Mouse (Mus musculus): ENCODE measurements around the gene Asb8. TPM values are rescaled to one million over a fixed set of nuclear protein-coding genes. Genes with fewer than 3 reads are reported as not detected.

Gene Asb8
- polyA plus RNA-seq, 1 experiment from 2014 or later, result 49.2 TPM

DNA sequence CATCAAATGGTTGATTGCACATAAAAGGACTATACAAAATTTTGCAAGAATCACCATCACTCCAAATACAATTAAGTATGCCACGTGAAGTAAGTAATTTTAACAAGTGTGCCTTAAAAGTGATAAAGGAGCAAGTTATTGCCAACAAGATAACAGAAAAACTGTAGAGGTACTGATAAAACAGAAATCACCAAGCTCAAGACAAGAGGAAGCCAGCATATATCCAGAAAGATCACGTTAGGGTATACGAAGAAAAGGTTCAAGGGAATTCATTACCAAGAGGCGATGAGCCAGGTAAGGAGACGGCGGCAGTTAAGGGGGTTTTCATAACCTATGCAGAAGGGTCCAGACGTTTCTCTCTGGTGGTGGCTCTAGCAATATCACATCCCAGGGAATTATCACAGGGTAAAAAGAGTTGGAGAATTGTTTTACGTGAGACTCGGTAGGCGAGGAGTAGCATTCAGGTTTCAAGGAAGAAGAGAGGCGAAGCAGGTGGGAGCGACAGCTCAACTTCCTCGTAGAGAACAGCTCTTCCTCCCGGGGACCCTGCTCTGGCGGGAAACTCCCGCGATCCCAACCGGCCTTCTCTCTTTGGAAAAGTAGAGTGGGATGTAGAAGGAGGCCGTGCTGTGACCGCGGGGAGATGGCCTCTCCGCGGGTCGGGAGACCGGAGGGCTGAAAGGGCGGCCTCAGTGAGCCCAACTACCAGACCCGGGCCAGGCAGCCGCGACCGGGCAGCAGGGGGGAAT is 72.9 kb downstream of the Asb8 start, which contains the start of gene Pfkm:
Pfkm (plus strand) TSS at position 218 of the 749 bp plus-strand sequence.
- Histone ChIP-seq H3K4me3 (peak within 1 kb of the TSS; percentile 93), H3K36me3 (peaks cover 11% of the 10 kb centered on the region; the same call in 1 of the 2 replicates), H3K27me3 (no peaks in the 10 kb centered on the region), H3K4me1 (peaks cover 9% of the 10 kb centered on the region), H3K4me2 (peak within 1 kb of the TSS; percentile 68), H3K9me3 (no peaks in the 10 kb centered on the region), H3K9ac (peak within 1 kb of the TSS; percentile 96), H3K27ac (peak within 1 kb of the TSS; percentile 96)
- 0 out of 2 replicates have a peak, but pooled peaks have one; percentile 48 for ATAC-seq (ENCODE audit: insufficient number of reproducible peaks, insufficient read depth, low FRiP score, low TSS enrichment, low read depth)
- WGBS, result under 1% methylated on average over 30 of the region's 30 CpGs

DNA sequence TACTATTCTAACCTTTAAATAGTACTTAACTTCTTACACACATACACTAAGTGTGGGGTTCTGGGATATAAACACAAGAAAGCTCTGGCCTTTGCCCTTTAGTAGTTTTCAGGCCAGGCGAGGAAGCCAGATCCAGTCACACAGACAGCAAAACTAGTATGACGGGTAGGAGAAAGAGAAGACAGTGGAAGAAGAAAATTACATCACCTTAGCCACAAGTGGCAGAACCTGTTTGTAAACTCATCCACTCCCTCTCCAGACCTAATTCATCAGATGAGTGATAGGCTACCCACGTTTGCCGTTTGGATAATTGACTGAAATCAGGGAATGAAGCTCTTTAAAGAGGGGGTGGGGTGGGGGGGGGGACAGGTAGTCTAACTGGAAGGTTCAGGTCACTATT is 73.6 kb downstream of the Asb8 start:
- H3K4me3 ChIP-seq, result peak overlapping the region; percentile 93
- H3K4me2 ChIP-seq, result peak overlapping the region; percentile 68
- WGBS, result 22% methylated on average over 4 of the region's 4 CpGs
- H3K27me3 ChIP-seq, result no peaks in the 10 kb centered on the region
- H3K36me3 ChIP-seq, result peaks cover 16% of the 10 kb centered on the region; the same call in 1 of the 2 replicates
- H3K9me3 ChIP-seq, result no peaks in the 10 kb centered on the region
- no peak for ATAC-seq (ENCODE audit: insufficient number of reproducible peaks, insufficient read depth, low FRiP score, low TSS enrichment, low read depth)
- H3K27ac ChIP-seq, result no peak overlapping the region
- H3K9ac ChIP-seq, result peak overlapping the region; percentile 96
- peaks cover 9% of the 10 kb centered on the region for H3K4me1 ChIP-seq

DNA sequence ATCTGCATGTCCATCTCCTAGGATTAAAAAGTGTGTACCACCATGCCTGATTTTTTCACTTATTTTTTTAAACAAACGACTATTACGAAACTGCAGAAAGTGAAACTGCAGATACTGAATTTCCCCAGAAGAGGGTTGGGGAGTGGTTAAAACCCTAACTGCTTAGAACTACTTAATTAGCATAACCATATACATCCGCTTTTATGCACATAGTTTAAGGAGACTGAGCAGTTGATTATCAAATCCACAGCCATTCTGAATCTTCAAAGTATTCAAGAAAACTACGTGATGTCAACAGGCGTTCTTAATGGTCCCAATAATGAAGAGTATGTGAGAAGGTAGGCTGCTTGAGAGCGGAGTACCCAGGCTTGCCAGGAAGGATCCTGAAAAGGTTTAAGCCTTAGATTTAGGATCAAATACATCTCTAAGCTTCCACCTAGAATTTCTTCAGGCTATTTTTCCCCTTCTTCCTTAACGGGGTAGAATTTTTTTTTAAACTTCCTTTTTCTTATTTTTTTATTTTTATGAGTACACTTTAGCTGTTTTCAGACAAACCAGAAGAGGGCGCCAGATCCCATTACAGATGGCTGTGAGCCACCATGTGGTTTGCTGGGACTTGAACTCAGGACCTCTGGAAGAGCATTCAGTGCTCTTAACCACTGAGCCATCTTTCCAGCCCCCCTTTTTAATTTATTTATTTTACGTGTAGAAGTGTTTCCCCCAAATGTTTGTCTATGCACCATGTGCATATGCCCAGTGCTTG is 75.8 kb downstream of the Asb8 start:
- WGBS, result 72% methylated on average over 9 of the region's 9 CpGs
- Histone ChIP-seq H3K4me2 (no peak overlapping the region), H3K27me3 (no peaks in the 10 kb centered on the region), H3K27ac (no peak overlapping the region), H3K36me3 (peaks cover 36% of the 10 kb centered on the region), H3K9me3 (no peaks in the 10 kb centered on the region), H3K4me1 (peaks cover 9% of the 10 kb centered on the region), H3K9ac (no peak overlapping the region), H3K4me3 (no peak overlapping the region)
- no peak for ATAC-seq (ENCODE audit: insufficient number of reproducible peaks, insufficient read depth, low FRiP score, low TSS enrichment, low read depth)

DNA sequence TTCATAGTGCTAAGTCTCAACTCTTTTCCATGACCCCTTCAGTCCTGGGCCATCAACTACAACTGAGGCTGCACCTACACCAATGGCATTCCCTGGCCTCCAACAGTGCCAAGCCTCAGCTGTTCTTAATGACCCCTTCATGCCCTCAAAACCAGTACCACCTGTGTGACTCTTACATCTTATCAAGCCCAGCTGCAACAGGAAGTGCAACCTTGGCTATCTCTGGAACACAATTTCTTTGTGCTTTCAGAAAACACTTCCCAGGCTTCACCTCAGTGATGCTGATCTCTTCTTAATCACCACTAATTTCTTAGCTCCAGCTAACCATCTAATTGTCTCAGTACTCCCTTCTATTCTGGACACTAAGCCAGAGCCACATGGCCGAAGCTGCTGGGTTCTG is 76.5 kb downstream of the Asb8 start:
- Histone ChIP-seq H3K4me3 (no peak overlapping the region), H3K27ac (no peak overlapping the region), H3K9me3 (no peaks in the 10 kb centered on the region), H3K4me2 (no peak overlapping the region), H3K27me3 (no peaks in the 10 kb centered on the region), H3K4me1 (peaks cover 9% of the 10 kb centered on the region), H3K9ac (no peak overlapping the region), H3K36me3 (peaks cover 41% of the 10 kb centered on the region)
- no peak for ATAC-seq (ENCODE audit: insufficient number of reproducible peaks, insufficient read depth, low FRiP score, low TSS enrichment, low read depth)
- 73% methylated on average over 1 of the region's 1 CpGs for WGBS

Other genes with a start within 250 kb of the Asb8 start
- 37.8 and 38.7 TPM in 2 replicates for gene Tmem106c, start 201.4 kb downstream of the Asb8 start, polyA plus RNA-seq (2015; fragmentation: Nextera tagmentation; extraction: Ambion mirVana)
- gene Col2a1, start 160.9 kb downstream of the Asb8 start, polyA plus RNA-seq (2015; fragmentation: Nextera tagmentation; extraction: Ambion mirVana), result 306 and 385 TPM in 2 replicates
- 43.0 and 47.0 TPM in 2 replicates for gene Pfkm, start 73.0 kb downstream of the Asb8 start, polyA plus RNA-seq (2015; fragmentation: Nextera tagmentation; extraction: Ambion mirVana)
- gene Senp1, start 71.9 kb downstream of the Asb8 start, polyA plus RNA-seq (2015; fragmentation: Nextera tagmentation; extraction: Ambion mirVana), result 36.5 and 42.1 TPM in 2 replicates
- gene Ccdc184, start 1.5 kb upstream of the Asb8 start, polyA plus RNA-seq (2015; fragmentation: Nextera tagmentation; extraction: Ambion mirVana), result 1.1 and 1.9 TPM in 2 replicates
- gene Olfr288, start 29.9 kb upstream of the Asb8 start, polyA plus RNA-seq (2015; fragmentation: Nextera tagmentation; extraction: Ambion mirVana), result not detected in 2 replicates
- gene Gm44579, start 55.4 kb upstream of the Asb8 start, polyA plus RNA-seq (2015; fragmentation: Nextera tagmentation; extraction: Ambion mirVana), result not detected in 2 replicates
- gene Olfr287, start 55.4 kb upstream of the Asb8 start, polyA plus RNA-seq (2015; fragmentation: Nextera tagmentation; extraction: Ambion mirVana), result not detected in 2 replicates
- gene Olfr286, start 68.8 kb upstream of the Asb8 start, polyA plus RNA-seq (2015; fragmentation: Nextera tagmentation; extraction: Ambion mirVana), result not detected in 2 replicates
- gene H1fnt, start 91.7 kb upstream of the Asb8 start, polyA plus RNA-seq (2015; fragmentation: Nextera tagmentation; extraction: Ambion mirVana), result not detected in 2 replicates
- 0.90 and 1.4 TPM in 2 replicates for gene Zfp641, start 130.5 kb upstream of the Asb8 start, polyA plus RNA-seq (2015; fragmentation: Nextera tagmentation; extraction: Ambion mirVana)
- gene Olfr285, start 151.7 kb upstream of the Asb8 start, polyA plus RNA-seq (2015; fragmentation: Nextera tagmentation; extraction: Ambion mirVana), result not detected in 2 replicates
- gene Olfr284, start 175.4 kb upstream of the Asb8 start, polyA plus RNA-seq (2015; fragmentation: Nextera tagmentation; extraction: Ambion mirVana), result 0.22 and 0.59 TPM in 2 replicates
- gene Olfr283, start 215.3 kb upstream of the Asb8 start, polyA plus RNA-seq (2015; fragmentation: Nextera tagmentation; extraction: Ambion mirVana), result not detected in 2 replicates

Data from embryonic facial prominence, embryonic 13.5 days (tissue).